Mouse (Mus musculus) right cerebral cortex, postnatal 25 days (tissue): ENCODE measurements at regions not wholly inside any gene's neighbourhood (a gene's known extent, or its start where the extent isn't known, plus 50 kb on each side); places are given as distances from the start of the nearest gene placed in this dataset.

Source experiments
- DNase-seq: peaks from one replicate; pipeline ENCODE4 v3.0.0; 2022

DNA sequence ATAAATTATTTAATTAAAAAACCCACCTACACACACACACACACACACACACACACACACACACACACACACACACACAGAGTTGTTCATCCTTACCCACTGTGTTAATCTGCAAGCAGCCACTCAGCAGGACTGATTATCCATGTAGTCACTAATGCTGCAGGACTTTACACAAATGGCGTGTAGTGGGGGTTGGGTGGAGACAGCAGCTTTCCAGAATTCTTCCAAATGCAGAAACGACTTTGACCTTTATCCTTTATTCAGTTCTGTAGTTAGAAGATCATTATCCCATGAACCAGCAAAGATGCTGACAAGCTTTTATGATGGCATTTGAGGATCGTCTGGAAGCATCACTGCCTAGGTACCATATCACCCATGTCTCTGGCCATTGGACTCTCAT, 52.0 kb upstream of the Peli2 start:
- DNase-seq, result no peak
